Mouse (Mus musculus) adrenal gland, adult (tissue): Measurements from ENCODE around the gene Gabrb1.

Experiments used
- DNase-seq, 2 experiments: peaks; one replicate each; pipeline ENCODE4 v3.0.0; 2022 to 2023; ENCODE audit warnings: low spot score in 1 of 2; ENCODE audit not compliant: inconsistent age in 2 of 2

The Gabrb1 gene

DNA sequence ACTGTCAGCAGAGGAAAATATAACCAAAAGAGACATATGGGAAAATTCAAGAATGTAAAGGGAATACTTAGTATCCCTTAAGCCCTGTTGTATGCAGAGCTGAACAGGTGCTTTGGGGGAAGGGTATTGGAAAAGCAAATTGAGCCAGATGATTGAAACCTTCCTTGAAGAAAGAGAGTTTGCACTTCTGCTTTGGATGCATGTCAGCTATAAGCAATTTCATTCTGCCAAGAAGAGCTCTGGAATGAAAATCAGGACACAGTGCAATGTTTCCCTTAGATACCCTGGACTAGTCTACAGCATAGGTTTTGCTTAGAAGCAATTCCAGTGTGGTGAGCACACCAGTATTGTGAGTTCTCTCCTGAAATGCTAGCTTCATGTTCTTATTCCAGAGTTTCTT lies 170.4 kb downstream of the Gabrb1 start:
- no peak for DNase-seq

DNA sequence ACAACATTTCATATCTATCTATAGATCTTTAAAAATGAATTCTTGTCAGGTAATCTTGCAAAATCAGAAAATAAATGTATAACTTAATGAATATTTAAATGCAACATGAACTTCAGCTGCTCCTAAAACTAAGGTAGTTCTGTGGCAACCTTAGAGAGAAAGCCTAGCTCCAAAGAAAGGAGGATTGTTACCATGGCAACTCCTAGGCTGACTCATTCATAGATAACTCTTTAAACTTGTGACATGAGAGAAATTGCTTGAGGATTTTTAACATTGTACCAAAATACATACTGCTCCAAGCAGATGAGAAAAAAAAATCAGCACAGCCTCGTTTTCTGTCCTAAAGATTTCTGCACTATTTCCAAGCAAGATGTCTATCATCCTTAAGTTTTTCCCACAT lies 171.1 kb downstream of the Gabrb1 start:
- peak in 1 of 2 experiments; percentile 37 for DNase-seq

DNA sequence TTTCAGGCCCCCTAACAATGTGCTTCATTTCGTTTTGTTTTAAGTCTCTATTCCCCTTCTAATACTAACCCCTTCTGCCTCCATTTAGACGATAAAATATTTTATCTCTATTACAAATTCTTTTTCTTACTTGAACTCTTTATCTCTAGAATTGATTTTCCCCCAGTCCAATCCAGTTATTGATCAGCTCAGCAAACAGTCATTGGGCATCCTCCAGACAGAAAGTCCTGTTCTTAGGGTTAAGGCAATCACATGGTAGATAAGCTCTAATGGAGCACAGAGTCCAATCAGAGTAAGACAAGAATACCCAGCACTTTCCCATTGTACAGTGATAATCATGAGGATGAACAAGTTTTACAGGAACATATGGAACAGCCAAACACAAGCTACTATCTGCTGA lies 172.4 kb downstream of the Gabrb1 start:
- no peak for DNase-seq

DNA sequence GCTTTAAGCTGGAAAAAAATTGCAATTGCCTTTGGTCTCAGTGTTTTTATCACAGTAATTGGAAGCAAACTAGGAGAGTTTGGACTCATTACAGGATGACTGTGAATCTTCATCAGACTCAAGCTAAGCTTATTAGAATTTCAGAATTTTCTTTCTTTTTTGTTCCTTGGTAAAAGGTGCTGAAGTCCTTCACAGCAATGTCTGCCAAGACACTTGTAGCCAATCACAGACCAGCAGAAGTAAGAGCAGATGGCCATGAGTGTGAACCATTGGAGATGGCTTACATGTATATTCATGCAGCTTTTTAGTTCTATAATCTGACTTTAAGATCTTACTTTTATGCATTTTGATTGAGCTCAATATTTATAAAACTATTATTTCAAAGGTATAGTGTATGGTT lies 184.3 kb downstream of the Gabrb1 start:
- DNase-seq: no peak

DNA sequence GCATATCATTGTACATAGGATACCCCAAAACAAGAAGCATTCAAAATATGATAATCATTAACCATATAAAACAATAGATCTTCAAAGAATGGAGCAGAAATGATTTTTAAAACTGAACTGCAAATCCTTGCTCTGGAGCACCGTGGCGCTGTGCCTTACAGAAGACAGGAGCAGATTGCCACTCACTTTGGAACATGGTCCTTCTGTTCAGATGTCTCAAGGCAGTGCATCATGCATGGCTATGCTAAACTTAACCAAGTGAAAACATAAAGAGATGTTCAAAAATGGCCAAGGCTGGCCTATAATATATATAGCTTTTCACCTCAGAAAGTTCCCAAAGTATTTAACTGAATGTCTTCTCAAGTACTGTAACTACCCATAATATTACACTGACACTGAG lies 240.3 kb downstream of the Gabrb1 start:
- DNase-seq: no peak

DNA sequence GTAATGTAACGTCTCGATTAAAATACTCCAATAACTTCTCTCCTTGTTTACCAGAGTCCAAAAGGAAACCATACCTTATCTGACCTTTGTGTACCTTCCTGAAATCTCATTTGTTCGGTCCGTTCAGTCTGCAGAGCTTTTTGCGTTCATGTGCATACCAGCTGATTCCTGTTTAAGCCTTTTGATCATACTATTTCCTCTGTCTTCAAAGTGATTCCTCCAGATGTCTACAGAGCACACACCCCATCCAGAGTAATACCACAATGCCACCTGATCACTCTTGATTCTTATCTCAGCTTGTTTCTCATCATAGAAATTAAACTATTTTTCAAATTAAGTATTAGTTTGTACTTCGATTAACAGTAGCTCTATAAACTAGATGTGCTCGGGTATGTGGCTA lies 245.5 kb downstream of the Gabrb1 start:
- no peak for DNase-seq

DNA sequence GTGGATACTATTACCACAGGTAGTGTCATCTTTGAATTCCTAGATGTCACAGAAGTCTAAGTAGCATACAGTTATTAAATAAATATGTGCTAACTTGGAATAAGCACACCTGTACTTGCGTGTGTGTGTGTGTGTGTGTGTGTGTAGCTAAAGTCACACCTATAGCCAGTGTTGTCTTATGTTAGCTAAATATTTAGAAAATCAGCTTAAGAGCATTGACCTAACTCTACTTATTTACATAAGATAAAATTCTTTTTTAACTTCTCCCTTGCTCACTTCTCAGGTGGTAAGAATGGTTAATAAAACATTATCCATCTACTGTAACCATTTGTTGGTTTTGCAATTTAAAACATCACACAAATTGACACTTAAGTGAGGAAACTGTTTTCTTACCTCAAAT lies 256.1 kb downstream of the Gabrb1 start:
- DNase-seq: no peak

DNA sequence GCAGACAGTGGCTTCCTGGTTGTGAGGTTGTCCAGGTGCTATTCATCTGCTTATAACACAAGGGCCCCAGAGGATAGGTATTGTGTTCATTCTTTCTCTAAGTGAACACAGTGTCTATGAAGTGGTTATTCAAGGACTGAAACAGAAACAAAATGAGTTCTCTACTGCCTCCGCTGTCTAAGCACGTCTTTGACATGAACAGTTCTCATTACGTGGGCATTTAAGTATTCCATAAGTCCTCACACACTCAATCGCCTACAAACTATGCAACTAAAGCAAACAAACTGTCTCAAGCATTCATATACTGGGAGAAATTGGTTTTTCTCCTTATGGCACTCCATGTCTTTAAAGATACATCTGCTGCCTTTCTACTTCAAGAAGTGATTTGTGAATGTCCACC lies 257.8 kb downstream of the Gabrb1 start:
- DNase-seq: no peak

DNA sequence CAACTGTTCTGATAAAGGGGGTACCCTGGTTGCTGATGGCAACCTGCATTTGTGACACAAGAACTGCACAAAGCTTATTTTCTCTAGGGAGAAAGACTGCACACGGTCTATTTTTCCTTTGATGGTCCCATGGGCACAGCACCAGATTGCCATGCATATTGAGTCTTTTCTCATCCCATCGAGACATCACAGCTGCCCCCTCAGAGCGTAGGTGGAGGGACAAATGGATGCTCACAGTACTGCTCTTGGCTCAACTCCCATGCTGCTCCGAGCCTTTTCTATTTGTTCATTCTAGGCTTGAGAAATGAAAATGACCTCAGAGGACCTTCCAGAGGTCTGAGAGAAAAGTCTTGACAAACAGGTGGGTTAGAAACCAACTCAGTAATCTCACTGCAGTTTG lies 259.3 kb downstream of the Gabrb1 start:
- DNase-seq: no peak

DNA sequence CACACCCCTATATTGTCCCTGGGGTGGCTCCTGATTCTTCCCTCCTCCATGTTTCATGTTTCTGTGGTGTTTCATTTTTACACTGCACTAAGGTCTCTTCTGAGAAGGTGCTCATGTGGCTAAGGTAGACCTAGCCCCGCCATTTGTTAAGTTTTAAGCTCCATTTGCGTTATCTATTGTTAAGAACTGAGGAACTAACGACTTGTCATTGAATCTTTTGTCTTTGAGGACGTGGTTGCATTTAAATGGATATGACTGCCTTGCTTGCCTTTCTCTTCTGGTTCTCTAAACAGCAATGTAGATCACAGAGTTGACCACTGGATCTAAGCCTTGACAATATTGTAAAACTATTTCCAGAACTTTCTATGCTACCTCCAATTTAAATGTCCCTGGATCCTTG lies 265.7 kb downstream of the Gabrb1 start:
- no peak for DNase-seq

DNA sequence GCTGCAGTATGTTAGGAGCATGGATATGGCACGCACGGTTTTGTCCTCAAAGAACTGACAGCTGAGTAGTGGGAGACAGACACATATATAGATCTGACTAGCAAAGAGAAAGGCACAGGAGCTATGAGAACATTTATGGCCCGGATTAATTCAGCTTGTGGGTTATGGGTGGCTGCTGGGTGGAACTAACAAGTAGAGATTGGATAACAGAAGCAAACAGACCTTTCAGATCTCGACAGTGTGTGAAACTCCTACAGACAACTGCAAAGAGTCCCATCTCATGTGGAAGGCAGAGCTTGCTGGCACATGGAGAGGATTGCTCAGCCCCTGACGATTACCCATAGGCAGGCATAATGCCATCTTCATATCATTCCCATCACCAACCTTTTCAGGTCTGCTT lies 268.4 kb downstream of the Gabrb1 start:
- no peak for DNase-seq

DNA sequence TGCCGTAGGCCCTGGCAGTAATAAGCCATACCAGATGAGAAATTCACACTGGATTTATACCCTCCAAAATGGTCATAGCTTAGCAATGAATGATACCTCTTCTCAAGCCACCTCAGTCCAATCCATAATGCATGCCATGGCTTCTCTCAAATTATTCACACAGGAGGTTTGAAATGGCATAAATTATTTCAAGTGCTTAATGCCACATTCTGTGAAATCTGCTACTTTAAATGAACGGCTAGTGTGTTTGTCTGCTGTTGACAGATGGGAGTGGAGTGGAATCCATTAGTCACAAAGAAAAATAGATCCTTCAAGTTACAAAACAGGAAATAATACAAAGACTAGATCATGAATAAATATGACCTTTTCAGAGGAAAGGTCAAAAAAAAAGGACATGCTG lies 272.1 kb downstream of the Gabrb1 start:
- no peak for DNase-seq

DNA sequence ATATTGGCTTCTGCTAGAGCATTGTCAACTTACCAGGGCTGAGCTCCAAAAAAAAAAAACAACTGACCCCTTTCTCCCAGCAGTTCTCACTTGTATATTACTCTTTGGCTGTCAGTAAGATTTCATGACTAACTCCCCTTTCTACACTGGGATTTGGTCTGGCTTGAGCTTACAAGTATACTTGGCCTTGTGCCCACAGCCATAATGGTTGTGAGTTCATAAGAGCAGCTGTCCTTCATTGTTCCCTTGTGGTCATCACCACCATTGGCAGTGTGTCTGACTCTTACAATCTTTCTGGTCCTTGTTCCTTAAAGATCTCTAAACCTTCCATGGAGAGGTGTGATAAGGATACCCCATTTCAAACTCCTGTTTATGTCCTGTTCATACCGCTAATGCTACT lies 293.5 kb downstream of the Gabrb1 start:
- no peak for DNase-seq

DNA sequence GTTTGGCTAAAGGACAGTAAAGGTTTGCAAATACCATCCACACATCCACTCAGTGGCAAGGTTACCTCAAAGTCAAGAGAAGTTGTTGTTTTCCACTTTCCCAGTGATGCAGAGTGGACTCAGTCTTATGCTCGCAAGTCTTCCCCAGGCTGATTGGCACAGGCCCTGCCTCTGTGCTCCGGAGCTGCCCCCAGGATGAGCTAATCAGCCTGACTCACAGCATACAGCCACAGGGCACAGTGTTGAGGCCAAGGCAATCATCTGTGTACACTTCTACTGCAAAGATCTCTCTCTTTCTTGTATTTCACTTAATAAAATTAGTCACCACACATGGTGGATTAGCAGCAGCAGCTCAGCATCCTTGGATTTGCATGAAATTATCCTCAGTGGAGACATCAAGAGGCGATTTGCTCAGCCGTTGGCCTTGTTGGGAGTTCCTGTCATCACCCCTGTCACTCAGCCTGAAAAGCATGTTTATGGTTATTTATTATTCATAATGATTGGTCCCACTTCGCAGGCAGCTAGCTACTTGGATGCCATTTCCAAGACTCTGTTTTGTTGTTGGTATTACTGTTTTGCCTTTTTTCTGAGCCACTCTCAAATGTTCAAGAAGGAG lies 297.3 kb downstream of the Gabrb1 start:
- DNase-seq: peak; percentile 17 to 61

DNA sequence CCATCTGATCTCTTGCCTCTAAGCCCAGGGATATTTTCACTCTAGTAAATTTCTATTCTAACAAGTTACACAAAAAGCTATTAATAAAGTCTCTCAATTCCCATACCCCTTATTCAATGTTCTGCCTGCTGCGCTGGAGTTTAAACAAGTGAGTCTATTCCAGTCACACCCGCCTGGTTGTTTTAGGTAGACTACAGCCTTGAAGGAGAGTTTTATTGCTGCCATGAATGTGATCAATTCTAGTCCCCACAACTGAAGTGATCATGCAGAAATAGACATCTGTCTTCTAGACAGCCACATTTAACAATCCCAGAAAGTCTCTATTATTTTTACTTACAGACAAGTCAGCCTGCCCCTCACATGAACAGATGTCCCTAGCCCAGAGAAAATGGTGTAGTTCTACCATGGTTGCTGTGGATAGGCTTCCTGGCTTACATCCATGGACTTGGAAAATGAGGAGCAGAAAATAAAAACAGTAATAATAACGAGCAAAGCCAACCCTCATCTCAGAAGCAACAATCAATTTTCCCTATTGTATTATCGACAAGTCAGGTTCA lies 307.0 kb downstream of the Gabrb1 start:
- DNase-seq: no peak

DNA sequence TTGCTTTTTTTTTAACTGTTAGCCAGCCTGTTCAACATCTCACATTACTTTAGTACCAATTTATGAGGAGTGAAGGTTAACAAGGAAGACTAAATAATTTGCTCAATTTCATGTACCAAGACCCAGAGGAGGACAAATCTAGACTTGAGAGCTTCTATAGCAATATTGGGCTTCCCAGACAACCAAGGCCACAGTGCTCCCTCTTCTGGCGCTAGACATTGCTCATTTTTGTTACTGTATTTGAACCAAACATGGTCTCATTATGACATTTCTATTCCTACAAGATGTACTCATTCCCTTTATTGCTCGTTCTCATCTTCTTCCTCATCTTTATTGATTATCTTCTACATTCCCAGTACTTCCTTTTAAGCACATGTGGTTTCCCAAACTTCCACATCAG lies 307.6 kb downstream of the Gabrb1 start:
- DNase-seq: no peak

DNA sequence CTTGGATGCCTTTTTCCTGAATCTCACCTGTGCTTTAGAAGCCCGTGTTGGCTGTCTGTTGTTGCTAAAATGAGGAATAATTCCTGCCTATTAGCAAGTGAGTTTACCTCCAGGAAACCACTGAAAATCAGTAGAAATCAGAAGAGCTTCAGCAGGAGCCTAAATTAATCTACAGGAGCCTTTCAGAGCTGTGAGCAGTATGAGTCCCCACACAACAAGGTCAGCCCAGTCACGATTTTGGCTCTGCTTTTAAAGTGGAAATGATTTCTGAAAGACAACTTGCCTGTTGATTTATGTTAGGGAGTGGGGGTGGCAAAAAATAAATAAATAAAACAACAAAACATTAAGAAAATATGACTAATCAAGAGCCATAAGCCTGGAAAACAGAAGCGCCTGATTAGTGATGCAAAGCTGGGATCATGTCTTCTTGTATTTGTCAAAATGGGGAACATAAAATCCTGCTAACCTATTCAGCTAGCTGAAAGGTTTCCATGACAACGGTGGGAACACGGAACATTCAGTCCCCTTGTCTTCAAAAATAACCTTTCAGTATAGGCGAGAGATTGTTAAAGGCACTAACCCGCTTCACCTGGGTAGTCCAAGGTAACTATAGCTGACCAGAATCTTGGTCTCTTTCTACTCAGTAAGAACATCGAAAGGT lies 312.4 kb downstream of the Gabrb1 start:
- DNase-seq: peak in 1 of 2 experiments; percentile 35

DNA sequence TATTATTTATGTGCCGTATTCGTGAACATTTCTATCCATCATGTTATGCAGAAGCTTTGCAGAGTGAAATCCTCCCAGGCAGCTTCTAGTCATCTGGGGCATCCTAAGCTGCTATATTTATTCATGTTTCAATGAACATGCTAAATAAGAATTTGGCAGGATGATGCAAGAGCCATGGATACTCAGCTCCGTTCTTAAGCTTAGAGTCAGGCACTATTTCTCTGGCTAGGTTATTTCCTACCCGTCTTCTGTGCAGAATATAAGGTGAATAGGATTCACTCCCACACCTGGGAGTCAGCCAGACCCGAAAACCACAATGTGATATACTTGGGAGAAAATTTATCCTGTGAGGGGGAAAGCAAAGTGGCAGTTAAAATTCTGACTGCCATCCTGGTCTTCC lies 314.9 kb downstream of the Gabrb1 start:
- DNase-seq: no peak

DNA sequence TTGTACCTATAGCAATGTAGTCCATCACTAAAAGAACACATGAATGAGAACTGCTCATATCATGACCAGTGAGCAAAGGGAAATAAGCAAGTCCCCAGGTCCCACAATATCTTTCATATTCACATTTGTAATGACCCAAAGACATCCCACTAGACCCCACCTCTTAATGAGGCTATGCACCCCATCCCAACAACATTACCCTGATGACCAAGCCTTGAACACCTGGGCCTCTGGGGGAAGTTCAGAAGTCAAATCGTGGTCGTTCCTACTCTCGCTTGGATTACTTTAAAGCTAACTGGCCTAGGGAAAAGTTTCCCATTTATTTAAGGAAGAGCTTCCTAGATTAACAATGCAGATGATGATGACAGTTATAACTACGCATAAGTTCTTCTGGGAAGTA lies 318.2 kb downstream of the Gabrb1 start:
- no peak for DNase-seq

DNA sequence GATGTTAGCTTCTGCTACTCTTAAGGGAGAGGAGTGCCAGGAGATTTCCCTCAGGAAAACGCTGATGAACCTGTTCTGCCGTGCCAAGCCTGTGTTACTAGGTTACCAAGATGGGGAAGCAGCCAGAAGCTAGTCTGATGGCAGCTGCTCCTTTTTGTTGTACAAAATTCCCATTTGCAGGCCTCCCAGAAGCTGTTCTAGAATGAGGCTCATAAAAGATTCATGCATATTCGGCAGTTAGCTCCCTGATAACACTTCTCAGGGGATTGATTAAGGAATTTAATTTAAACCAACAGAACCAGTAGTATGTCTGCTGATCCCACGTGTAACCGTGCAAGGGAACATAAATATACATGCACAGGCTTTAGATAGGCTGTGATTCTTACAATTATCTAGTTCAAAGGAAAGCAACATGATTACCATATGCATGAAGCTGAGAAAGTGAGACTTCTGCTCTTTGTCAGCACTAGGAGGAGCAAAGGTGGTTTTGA lies 318.7 kb downstream of the Gabrb1 start:
- DNase-seq: no peak

DNA sequence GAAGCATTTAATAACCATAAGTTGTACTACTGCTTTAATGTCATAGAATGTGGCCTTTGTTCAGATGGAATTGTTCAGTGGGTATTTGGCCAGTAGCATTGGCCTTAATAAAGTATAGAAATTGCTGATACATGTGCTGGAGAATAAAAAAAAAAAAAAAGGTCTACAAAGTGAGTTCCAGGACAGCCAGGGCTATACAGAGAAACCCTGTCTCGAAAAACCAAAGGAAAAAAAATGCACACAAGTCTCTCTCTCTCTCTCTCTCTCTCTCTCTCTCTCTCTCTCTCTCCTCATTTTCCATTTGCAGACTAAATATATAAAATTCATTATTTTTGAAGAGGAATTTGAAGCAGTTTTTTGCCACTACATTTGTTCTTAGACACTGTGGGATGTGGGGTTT lies 328.6 kb downstream of the Gabrb1 start:
- no peak for DNase-seq

DNA sequence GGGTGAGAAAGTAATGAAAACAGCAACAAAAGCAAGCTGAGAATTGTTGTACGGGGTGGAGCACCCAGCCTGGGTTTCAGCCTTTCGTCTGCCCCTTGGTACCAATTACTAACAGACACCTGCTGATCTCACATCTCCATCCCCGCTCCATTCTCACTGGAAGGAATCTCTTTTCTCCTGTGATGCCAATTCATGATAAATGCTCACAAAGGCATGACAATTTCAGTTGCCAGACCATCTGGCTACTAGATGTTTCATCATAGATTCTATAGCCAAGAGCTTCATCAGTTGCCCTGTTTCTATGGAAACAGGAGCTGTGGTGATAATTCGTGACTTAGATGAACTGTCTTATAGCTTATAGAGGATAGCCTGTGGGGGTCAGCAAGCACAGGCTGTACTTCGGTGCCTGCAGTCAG lies 329.1 kb downstream of the Gabrb1 start:
- DNase-seq: no peak

DNA sequence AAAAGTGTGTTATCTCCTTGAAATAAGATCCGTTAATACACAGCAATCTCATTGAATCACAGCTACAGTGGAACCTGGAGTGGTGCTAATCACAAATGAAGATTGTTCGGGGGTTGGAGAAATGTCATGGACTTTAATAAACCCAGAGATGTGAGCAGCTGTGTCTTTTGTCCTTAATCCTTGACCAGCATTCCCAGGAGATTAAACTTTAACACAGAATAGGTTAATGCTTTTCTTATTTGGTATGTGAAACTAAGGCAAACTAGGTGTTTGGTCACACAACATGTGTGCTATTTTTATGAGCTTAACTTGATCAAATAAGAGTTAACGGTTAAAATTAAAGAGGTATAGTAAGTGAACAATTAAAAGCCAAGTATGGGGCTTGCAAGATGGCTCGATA lies 341.6 kb downstream of the Gabrb1 start:
- no peak for DNase-seq
